Mouse (Mus musculus): Measurements from ENCODE around the gene Zbtb37. TPM values are rescaled to one million over a fixed set of nuclear protein-coding genes. Genes with fewer than 3 reads are reported as not detected.
"Not testable (repeated sequence)": the region's sequence is repeated elsewhere in the genome, so short reads cannot be mapped to it uniquely, and the experiment has no call there.

The Zbtb37 gene
- polyA plus RNA-seq, 1 experiment = 2.6 TPM

DNA sequence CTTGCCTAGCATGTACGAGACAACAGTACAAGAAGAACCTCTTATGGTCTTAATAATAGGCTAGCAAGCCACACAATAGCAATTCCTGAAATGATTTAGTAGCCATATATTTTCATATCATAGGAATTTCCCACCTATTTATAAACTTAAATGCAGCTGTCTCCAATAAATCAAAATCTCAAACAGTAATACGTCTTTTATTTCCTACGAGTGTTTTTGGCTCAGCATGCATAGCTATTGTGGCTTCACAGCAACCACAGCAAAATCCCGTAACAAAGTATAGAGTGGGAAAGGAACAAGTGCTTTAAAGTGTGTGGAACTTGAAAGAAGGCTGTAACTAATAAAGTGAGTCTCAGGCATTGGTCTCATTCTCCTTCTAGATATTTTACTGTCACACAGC, 24.2 kb downstream of the Zbtb37 start:
- H3K27ac ChIP-seq (replicated peaks; ENCODE audit: low read depth, low read length) = no peak overlapping the region
- H3K4me3 ChIP-seq (ENCODE audit: insufficient read depth, low read depth, low read length) = no peak overlapping the region
- H3K4me1 ChIP-seq (ENCODE audit: control insufficient read depth, insufficient read depth, insufficient read length, low read length) = no peaks in the 10 kb centered on the region

DNA sequence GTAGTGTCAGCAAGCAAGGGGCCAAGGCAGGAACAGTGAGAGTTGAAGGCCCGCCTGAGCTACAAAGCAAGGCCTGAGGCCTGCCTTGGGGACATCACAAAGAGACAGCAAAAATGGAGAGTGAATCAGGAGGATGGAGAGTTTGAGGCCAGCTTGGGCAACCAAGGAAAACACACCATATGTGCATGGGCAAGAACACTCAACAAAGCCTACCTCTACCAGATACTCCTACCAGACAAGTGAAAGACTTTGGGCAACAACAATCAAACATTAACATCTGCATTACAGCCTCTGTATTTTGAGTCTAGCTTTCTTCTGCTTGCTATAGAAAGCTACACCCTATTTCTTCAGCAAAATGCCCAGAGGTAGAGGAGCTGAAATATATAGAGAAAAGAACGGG, 26.6 kb downstream of the Zbtb37 start:
- H3K4me1 ChIP-seq (ENCODE audit: control insufficient read depth, insufficient read depth, insufficient read length, low read length) = peaks cover 6% of the 10 kb centered on the region
- H3K4me3 ChIP-seq (ENCODE audit: insufficient read depth, low read depth, low read length) = no peak overlapping the region

DNA sequence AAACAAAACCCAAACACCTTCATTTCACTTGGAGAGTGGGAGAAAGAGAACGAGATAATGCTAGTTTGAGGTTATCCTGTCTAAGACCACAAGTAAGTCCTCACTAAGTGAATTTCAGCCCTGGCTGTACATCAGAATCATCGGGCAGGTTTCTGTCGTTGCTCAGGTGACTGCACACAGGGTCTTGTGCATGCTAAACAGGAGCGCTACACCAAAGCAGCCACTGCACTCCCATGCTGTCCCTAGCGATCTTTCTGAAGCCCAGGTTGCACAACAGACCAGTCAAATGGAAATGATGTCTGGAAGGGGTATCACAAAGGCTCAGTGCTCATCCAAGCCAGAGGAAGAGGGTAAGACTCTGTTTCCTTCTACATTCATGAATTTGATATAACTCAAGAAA, 28.2 kb downstream of the Zbtb37 start:
- H3K4me3 ChIP-seq (ENCODE audit: insufficient read depth, low read depth, low read length) = no peak overlapping the region

More for the DNA sequence above, 26.6 kb downstream of the Zbtb37 start:
- H3K27ac ChIP-seq (replicated peaks; ENCODE audit: low read depth, low read length) = no peak overlapping the region

DNA sequence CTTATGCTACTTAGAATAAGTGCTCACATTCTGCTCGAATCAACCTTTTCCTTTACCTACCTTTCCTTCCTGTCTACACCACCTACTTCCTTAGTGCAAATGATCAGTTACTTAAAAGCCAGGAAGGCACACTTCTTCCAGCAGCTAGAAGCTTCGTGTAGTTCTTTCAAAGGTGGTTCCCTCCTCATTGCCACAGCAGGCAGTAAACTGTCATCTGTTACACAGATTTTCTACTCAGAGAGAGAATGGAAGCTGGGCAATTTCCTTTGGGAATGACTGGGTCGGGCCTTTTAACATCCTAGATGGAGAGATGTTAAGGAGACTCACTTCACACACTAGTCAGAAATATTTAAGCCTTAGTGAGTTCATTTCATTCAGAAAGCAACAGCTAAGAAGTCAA, 29.1 kb downstream of the Zbtb37 start:
- Histone ChIP-seq H3K4me1 (ENCODE audit: control insufficient read depth, insufficient read depth, insufficient read length, low read length) (peaks cover 6% of the 10 kb centered on the region), H3K27ac (replicated peaks; ENCODE audit: low read depth, low read length) (no peak overlapping the region), H3K4me3 (ENCODE audit: insufficient read depth, low read depth, low read length) (no peak overlapping the region)

More for the DNA sequence above, 28.2 kb downstream of the Zbtb37 start:
- Histone ChIP-seq H3K27ac (replicated peaks; ENCODE audit: low read depth, low read length) (no peak overlapping the region), H3K4me1 (ENCODE audit: control insufficient read depth, insufficient read depth, insufficient read length, low read length) (peaks cover 6% of the 10 kb centered on the region)

DNA sequence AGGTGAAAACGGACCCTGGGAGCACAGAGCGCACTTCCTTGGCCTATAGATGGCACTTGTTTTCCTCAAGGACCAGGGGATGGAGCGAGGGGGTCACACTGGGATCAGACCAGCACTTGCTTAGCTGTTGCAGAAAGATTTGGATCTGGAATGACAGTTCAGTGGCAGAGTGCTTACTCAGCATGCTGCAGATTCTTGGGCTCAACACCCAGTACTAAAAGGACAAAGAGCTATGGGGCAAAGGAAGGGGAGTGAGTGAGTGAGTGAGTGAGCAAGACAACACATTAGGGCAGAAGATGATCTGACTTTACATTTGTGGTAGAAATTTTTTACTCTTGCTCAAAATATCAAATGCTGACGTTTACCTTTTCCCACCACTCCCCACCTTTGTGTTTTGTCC, 29.7 kb downstream of the Zbtb37 start:
- peaks cover 6% of the 10 kb centered on the region for H3K4me1 ChIP-seq (ENCODE audit: control insufficient read depth, insufficient read depth, insufficient read length, low read length)
- H3K4me3 ChIP-seq (ENCODE audit: insufficient read depth, low read depth, low read length) = no peak overlapping the region
- H3K27ac ChIP-seq (replicated peaks; ENCODE audit: low read depth, low read length) = no peak overlapping the region

DNA sequence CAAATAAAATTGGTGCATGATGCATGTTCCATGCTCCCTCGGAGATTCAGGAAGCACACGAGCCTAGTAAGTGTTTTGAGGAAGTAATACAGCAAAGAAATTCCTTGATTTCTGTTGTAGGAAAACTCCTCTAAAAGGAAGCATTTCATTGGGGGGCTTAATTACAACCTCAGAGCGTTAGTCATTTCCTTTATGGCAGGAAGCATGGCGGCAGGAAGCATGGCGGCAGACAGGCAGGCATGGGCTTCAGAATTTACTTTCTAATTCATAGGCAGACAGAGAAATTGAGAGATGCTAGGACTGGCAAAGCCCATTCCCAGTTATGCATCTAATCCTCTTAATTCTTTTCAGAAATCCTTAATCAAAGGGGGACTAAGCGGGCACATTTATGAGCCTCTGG, 40.8 kb downstream of the Zbtb37 start:
- Histone ChIP-seq H3K4me1 (ENCODE audit: control insufficient read depth, insufficient read depth, insufficient read length, low read length) (no peaks in the 10 kb centered on the region), H3K27ac (replicated peaks; ENCODE audit: low read depth, low read length) (no peak overlapping the region), H3K4me3 (ENCODE audit: insufficient read depth, low read depth, low read length) (no peak overlapping the region)

DNA sequence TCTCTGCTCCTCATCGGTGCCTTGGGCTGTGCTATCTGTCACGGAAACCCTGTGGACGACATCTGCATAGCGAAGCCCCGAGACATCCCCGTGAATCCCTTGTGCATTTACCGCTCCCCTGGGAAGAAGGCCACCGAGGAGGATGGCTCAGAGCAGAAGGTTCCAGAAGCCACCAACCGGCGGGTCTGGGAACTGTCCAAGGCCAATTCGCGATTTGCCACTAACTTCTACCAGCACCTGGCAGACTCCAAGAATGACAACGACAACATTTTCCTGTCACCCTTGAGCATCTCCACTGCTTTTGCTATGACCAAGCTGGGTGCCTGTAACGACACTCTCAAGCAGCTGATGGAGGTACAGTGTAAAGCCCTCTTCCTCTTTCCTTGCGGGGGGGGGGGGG, 45.3 kb downstream of the Zbtb37 start:
- H3K27ac ChIP-seq (replicated peaks; ENCODE audit: low read depth, low read length) = no peak overlapping the region
- H3K4me3 ChIP-seq (ENCODE audit: insufficient read depth, low read depth, low read length) = no peak overlapping the region
- H3K4me1 ChIP-seq (ENCODE audit: control insufficient read depth, insufficient read depth, insufficient read length, low read length) = no peaks in the 10 kb centered on the region

DNA sequence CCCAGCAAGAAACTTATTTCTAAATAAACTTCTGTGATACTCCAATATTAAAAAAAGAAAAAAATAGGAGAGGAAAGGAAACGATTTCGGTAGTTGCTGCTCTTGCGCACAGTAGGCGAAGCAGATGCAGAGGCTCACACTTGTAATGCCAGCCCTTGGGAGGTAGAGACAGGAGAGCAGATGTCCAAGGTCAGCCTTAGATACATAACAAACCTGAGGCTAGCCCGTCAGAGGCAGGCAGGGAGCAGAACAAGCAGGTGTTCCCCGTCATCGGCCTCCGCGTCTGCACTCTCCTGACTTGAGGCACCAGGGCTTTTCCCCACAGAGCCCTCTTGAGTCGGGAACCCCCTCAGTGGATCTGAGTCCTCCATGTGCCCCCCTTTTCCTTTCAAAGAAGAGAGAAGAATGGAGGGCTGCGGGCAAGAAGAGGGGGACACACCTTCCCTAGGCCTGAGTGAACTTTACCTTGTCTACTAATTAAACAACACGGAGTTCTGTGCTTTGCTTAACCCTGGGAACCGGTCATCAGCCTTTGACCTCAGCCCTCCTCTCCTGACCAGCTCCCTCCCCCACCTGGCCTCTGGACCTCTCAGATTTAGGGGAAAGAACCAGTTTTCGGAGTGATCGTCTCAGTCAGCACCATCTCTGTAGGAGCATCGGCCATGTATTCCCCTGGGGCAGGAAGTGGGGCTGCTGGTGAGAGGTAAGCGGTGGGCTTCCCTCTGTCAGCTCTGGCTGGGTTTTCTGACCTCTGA, 47.6 kb downstream of the Zbtb37 start:
- Histone ChIP-seq H3K27ac (replicated peaks; ENCODE audit: low read depth, low read length) (no peak overlapping the region), H3K4me3 (ENCODE audit: insufficient read depth, low read depth, low read length) (no peak overlapping the region), H3K4me1 (ENCODE audit: control insufficient read depth, insufficient read depth, insufficient read length, low read length) (peaks cover under 1% of the 10 kb centered on the region; the same call in 1 of the 2 replicates)

DNA sequence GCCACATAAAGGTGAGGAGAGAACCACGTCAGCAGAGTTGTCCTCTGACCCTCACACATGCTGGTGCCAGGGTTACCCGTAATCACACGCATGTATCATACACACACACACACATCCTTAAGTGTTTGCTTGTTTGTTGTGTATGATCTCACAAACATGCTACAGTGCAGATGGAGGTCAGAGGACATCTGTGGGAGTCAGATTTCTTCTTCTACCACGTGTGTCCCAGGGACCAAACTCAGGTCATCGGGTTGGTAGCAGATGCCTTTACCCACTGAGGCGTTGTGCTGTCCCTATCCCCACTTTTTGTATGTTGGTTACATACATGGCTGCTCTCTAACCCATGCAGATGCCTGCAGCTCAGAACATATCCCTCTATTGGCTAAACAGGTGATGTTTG, 49.2 kb downstream of the Zbtb37 start:
- Histone ChIP-seq H3K27ac (replicated peaks; ENCODE audit: low read depth, low read length) (no peak overlapping the region), H3K4me3 (ENCODE audit: insufficient read depth, low read depth, low read length) (no peak overlapping the region), H3K4me1 (ENCODE audit: control insufficient read depth, insufficient read depth, insufficient read length, low read length) (peaks cover 2% of the 10 kb centered on the region; the same call in 1 of the 2 replicates)

DNA sequence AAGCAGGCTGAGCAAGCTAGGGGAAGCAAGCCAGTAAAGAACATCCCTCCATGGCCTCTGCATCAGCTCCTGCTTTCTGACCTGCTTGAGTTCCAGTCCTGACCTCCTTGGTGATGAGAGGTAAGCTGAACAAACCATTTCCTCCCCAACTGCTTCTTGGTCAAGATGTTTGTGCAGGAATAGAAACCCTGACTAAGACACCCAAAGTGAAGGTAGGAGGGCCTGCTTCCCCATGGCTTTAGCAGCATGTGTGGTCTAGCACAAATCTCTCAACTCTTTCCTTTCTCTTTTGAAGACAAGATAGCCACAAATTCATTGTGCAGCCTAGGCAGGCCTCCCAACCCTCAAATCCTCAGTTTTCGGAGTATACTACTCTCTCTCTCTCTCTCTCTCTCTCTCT, 49.9 kb downstream of the Zbtb37 start:
- H3K4me1 ChIP-seq (ENCODE audit: control insufficient read depth, insufficient read depth, insufficient read length, low read length); H3K27ac ChIP-seq (replicated peaks; ENCODE audit: low read depth, low read length); H3K4me3 ChIP-seq (ENCODE audit: insufficient read depth, low read depth, low read length): not testable (repeated sequence)

DNA sequence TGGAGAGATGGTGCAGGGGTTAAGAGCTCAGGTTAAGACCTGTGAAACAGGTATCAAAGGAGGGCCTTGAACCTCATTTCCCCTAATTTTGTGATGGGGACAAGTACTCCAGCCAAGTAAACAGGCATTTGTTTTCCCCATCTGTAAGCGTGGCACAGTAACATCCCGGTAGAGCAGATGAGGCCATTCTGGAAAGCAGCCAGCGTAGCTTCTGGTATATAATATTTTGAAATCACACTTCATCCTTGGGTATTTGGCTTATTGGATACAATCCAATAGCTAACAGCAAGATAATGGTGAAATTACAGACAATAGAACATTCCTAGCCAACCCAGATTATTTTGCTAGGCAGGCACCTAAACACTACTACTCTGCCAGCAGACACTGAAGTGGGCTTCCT, 51.8 kb downstream of the Zbtb37 start:
- peaks cover 2% of the 10 kb centered on the region; the same call in 1 of the 2 replicates for H3K4me1 ChIP-seq (ENCODE audit: control insufficient read depth, insufficient read depth, insufficient read length, low read length)
- no peak overlapping the region for H3K27ac ChIP-seq (replicated peaks; ENCODE audit: low read depth, low read length)
- no peak overlapping the region for H3K4me3 ChIP-seq (ENCODE audit: insufficient read depth, low read depth, low read length)

DNA sequence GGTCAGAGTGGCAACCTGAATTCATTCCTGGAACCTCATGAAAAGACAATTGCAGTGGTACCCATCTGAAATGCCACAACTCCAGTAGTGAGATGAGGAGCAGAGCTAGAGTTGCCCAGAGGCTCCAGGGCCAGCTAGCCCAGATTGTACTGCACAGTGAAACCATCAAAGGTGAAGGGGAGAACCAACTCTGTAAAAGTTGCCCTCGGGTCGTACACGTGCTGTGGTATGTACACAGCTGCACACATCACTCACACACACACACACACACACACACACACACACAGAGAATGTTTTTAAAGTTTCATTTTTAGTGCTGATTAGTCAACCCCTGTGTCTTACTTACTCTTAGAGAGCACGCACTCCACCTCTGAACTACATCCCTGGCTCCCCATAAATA, 53.3 kb downstream of the Zbtb37 start:
- Histone ChIP-seq H3K4me3 (ENCODE audit: insufficient read depth, low read depth, low read length) (no peak overlapping the region), H3K27ac (replicated peaks; ENCODE audit: low read depth, low read length) (no peak overlapping the region), H3K4me1 (ENCODE audit: control insufficient read depth, insufficient read depth, insufficient read length, low read length) (peaks cover 2% of the 10 kb centered on the region; the same call in 1 of the 2 replicates)

DNA sequence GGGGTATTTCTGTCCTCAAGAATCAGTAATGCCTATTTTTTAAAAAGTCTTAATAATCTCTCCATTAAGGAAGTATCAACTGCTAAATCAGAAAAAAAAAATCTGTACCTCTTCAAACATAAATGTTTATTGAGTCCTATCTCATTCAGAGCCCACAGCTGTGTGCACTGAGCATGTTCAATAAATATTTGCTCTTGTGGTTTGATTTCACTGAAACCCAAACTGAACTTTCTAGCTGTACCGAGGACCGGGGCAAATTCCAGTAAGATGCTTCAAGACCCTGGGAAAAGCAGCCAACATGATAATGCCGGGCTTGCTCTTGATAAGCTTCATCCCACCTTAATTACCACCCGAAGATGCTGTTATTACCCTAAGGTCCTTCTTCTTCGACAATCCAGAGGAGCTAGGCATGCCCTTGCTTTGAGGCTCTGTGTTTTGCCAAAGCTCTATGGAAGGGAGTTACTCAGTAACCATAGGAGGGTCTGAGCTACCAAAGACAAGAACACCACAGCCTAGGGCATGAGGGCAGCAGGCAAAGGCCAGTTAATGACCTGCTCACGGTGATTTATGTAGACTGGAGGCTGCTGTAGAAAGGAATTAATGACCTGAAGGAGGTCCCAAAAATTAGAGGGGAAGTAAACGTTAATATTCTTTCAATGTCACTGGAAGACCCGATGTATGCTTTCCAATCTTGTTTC, 54.0 kb downstream of the Zbtb37 start:
- Histone ChIP-seq H3K27ac (replicated peaks; ENCODE audit: low read depth, low read length) (no peak overlapping the region), H3K4me3 (ENCODE audit: insufficient read depth, low read depth, low read length) (no peak overlapping the region), H3K4me1 (ENCODE audit: control insufficient read depth, insufficient read depth, insufficient read length, low read length) (peaks cover 2% of the 10 kb centered on the region; the same call in 1 of the 2 replicates)

DNA sequence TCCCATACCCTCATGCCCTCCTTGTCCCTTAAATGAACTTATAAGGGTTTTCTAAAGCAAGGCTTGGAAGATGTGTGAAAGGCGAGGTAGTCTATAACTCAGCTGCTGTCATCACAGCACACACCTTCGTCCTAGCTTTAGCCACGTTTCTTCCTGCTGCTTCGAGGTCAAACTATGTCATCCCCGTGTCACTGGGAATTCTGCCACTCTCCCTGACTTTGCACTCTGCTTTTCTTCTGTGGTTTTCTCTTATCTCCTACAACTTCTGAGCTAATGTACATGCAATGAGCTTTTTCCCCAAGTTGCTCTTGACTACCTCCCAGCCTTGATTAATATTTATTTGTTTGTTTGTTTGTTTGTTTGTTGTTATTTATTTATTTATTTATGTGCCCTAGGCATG, 54.6 kb downstream of the Zbtb37 start:
- Histone ChIP-seq H3K4me3 (ENCODE audit: insufficient read depth, low read depth, low read length) (no peak overlapping the region), H3K27ac (replicated peaks; ENCODE audit: low read depth, low read length) (no peak overlapping the region), H3K4me1 (ENCODE audit: control insufficient read depth, insufficient read depth, insufficient read length, low read length) (peaks cover 2% of the 10 kb centered on the region; the same call in 1 of the 2 replicates)

DNA sequence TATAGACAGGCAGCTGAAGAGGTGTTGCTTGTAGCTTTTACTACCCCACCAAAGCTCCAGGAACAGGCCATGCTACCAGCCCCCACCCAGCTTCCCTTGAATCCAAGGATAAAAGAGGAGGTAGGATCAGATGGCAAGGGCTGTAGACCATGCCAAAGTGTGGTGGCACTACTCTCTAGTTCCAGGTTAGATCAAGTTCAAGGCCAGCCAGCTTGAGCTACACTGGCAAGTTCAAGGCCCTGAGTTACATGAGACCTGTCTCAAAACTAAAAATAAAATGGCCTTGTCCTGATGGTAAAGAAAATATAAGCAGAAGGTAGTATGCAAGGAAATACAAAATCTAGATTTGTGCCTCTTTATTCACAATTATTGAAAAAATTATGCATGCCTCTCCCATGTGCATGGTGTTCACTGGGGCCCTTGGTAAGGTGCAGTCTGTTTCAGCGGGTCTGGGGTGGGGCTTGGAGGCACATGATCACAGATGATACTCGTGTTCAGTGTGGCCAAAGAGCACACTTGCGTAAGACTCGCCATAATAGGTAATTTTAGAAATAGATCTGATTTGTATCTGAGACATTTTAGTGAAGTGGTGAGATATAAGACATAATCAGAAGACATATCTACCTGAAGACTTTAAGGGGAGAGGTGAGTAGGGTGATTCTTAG, 56.4 kb downstream of the Zbtb37 start, which contains the start of gene Serpinc1:
Serpinc1 (plus strand) TSS at position 515 of the 665 bp plus-strand sequence.
- Histone ChIP-seq H3K27ac (replicated peaks; ENCODE audit: low read depth, low read length) (no peak within 1 kb of the TSS), H3K4me3 (ENCODE audit: insufficient read depth, low read depth, low read length) (no peak within 1 kb of the TSS), H3K4me1 (ENCODE audit: control insufficient read depth, insufficient read depth, insufficient read length, low read length) (peaks cover 2% of the 10 kb centered on the region; the same call in 1 of the 2 replicates)
